Mouse (Mus musculus): ENCODE results near the gene Stat2. TPM values are rescaled to one million over a fixed set of nuclear protein-coding genes. Genes with fewer than 3 reads are reported as not detected.
"Not testable (repeated sequence)": the region's sequence is repeated elsewhere in the genome, so short reads cannot be mapped to it uniquely, and the experiment has no call there.

The Stat2 gene
- polyA plus RNA-seq, 1 experiment from 2014 or later, result 12.0 TPM

- no peaks in the 10 kb centered on the region for H3K27me3 ChIP-seq (replicated peaks; ENCODE audit: control insufficient read depth, insufficient read depth, low read length)
- H3K4me2 ChIP-seq (ENCODE audit: low read length), result no peak overlapping the region
- no peak overlapping the region for H3K27ac ChIP-seq (ENCODE audit: low read depth)
- 74% methylated on average over 6 of the region's 6 CpGs for WGBS
- H3K4me1 ChIP-seq (replicated peaks; ENCODE audit: control insufficient read depth, insufficient read depth, low read length), result no peaks in the 10 kb centered on the region
- no peak overlapping the region for H3K9ac ChIP-seq (ENCODE audit: low read length)
- no peaks in the 10 kb centered on the region for H3K36me3 ChIP-seq (ENCODE audit: control insufficient read depth, insufficient read depth, low read length)
- ATAC-seq (replicated peaks; ENCODE audit: low FRiP score, low TSS enrichment, low read depth) (no peak), DNase-seq (ENCODE audit: low spot score) (no peak)
- H3K9me3 ChIP-seq (ENCODE audit: control insufficient read depth, low read length), result no peaks in the 10 kb centered on the region
- H3K4me3 ChIP-seq (ENCODE audit: low read depth, low read length), result no peak overlapping the region
These were observed 6.7 kb upstream of the Stat2 start for GRCm38 (mm10) chr10:128263393-128264310.

GRCm38 (mm10) chr10:128268371-128268770 lies 2.0 kb upstream of the Stat2 start, which contains the start of gene Apof:
Apof (plus strand) TSS chr10:128268671.
- Histone ChIP-seq H3K36me3 (ENCODE audit: control insufficient read depth, insufficient read depth, low read length) (no peaks in the 10 kb centered on the region), H3K9me3 (ENCODE audit: control insufficient read depth, low read length) (no peaks in the 10 kb centered on the region), H3K9ac (ENCODE audit: low read length) (no peak within 1 kb of the TSS), H3K27ac (ENCODE audit: low read depth) (no peak within 1 kb of the TSS), H3K4me2 (ENCODE audit: low read length) (no peak within 1 kb of the TSS), H3K27me3 (replicated peaks; ENCODE audit: control insufficient read depth, insufficient read depth, low read length) (no peaks in the 10 kb centered on the region), H3K4me3 (ENCODE audit: low read depth, low read length) (no peak within 1 kb of the TSS), H3K4me1 (replicated peaks; ENCODE audit: control insufficient read depth, insufficient read depth, low read length) (no peaks in the 10 kb centered on the region; the same call in 1 of the 2 replicates)
- DNase-seq (ENCODE audit: low spot score), result no peak
- no peak for ATAC-seq (replicated peaks; ENCODE audit: low FRiP score, low TSS enrichment, low read depth)
- WGBS, result 75% methylated on average over 6 of the region's 6 CpGs

DNA sequence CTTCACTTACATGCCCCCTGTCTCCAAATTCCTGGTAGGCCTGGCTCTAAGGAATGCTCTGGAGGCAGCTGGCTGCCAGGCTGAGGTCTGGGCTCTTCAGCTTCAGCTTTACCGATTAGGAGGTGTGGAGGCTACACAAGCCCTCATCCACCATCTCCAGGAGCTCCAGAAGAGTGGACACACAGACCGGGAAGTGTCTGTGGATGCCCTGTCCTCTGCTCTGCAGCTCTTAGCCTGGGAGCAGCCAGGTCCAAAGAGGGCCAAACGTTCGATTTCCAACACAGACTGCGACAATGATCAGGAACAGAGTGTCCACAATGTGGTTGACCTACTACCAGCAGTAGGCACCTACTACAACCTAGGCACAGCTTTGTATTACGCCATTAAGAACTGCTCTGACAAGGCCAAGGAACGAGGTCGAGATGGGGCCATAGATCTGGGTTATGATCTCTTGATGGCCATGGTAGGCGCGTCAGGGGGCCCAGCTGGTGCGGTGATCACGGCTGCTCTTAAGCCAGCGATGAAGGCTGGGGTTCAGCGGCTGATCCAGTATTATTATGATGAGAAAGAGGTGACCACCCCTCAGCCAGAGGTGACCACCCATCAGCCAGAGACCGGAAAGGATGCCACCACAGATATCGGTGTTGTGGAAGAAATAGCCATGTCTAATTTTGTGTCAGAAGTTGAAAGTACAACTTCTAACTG lies 1.0 kb upstream of the Stat2 start:
- no peaks in the 10 kb centered on the region for H3K36me3 ChIP-seq (ENCODE audit: control insufficient read depth, insufficient read depth, low read length)
- H3K9me3 ChIP-seq (ENCODE audit: control insufficient read depth, low read length), result no peaks in the 10 kb centered on the region
- no peak overlapping the region for H3K27ac ChIP-seq (ENCODE audit: low read depth)
- no peaks in the 10 kb centered on the region for H3K27me3 ChIP-seq (replicated peaks; ENCODE audit: control insufficient read depth, insufficient read depth, low read length)
- H3K4me2 ChIP-seq (ENCODE audit: low read length), result peak overlapping the region; percentile 79
- H3K4me1 ChIP-seq (replicated peaks; ENCODE audit: control insufficient read depth, insufficient read depth, low read length), result no peaks in the 10 kb centered on the region; the same call in 1 of the 2 replicates
- H3K4me3 ChIP-seq (ENCODE audit: low read depth, low read length), result peak overlapping the region; percentile 78
- no peak for DNase-seq (ENCODE audit: low spot score)
- ATAC-seq (replicated peaks; ENCODE audit: low FRiP score, low TSS enrichment, low read depth), result no peak
- 91% methylated on average over 16 of the region's 16 CpGs for WGBS
- H3K9ac ChIP-seq (ENCODE audit: low read length), result no peak overlapping the region

- 45% methylated on average over 7 of the region's 7 CpGs for WGBS
- Histone ChIP-seq H3K36me3 (ENCODE audit: control insufficient read depth, insufficient read depth, low read length) (no peaks in the 10 kb centered on the region), H3K4me3 (ENCODE audit: low read depth, low read length) (peak overlapping the region; percentile 78), H3K4me2 (ENCODE audit: low read length) (peak overlapping the region; percentile 79), H3K27ac (ENCODE audit: low read depth) (peak overlapping the region; percentile 74), H3K9me3 (ENCODE audit: control insufficient read depth, low read length) (no peaks in the 10 kb centered on the region), H3K4me1 (replicated peaks; ENCODE audit: control insufficient read depth, insufficient read depth, low read length) (no peaks in the 10 kb centered on the region; the same call in 1 of the 2 replicates), H3K9ac (ENCODE audit: low read length) (peak overlapping the region; percentile 64), H3K27me3 (replicated peaks; ENCODE audit: control insufficient read depth, insufficient read depth, low read length) (no peaks in the 10 kb centered on the region)
- ATAC-seq (replicated peaks; ENCODE audit: low FRiP score, low TSS enrichment, low read depth), result no peak
- DNase-seq (ENCODE audit: low spot score), result no peak
These were observed 507 bp downstream of the Stat2 start for GRCm38 (mm10) chr10:128270866-128271265.

- Histone ChIP-seq H3K4me3 (ENCODE audit: low read depth, low read length) (no peak overlapping the region), H3K9ac (ENCODE audit: low read length) (no peak overlapping the region), H3K27ac (ENCODE audit: low read depth) (no peak overlapping the region), H3K9me3 (ENCODE audit: control insufficient read depth, low read length) (no peaks in the 10 kb centered on the region), H3K36me3 (ENCODE audit: control insufficient read depth, insufficient read depth, low read length) (peaks cover 3% of the 10 kb centered on the region; the same call in 1 of the 2 replicates), H3K4me2 (ENCODE audit: low read length) (no peak overlapping the region), H3K4me1 (replicated peaks; ENCODE audit: control insufficient read depth, insufficient read depth, low read length) (no peaks in the 10 kb centered on the region; the same call in 1 of the 2 replicates), H3K27me3 (replicated peaks; ENCODE audit: control insufficient read depth, insufficient read depth, low read length) (no peaks in the 10 kb centered on the region)
- DNase-seq (ENCODE audit: low spot score), result no peak
- 60% methylated on average over 2 of the region's 2 CpGs for WGBS
- ATAC-seq (replicated peaks; ENCODE audit: low FRiP score, low TSS enrichment, low read depth), result no peak
These were observed 1.5 kb downstream of the Stat2 start for GRCm38 (mm10) chr10:128271883-128272282.

- H3K27me3 ChIP-seq (replicated peaks; ENCODE audit: control insufficient read depth, insufficient read depth, low read length); H3K36me3 ChIP-seq (ENCODE audit: control insufficient read depth, insufficient read depth, low read length); H3K4me1 ChIP-seq (replicated peaks; ENCODE audit: control insufficient read depth, insufficient read depth, low read length); ATAC-seq (replicated peaks; ENCODE audit: low FRiP score, low TSS enrichment, low read depth); H3K27ac ChIP-seq (ENCODE audit: low read depth); DNase-seq (ENCODE audit: low spot score); H3K9me3 ChIP-seq (ENCODE audit: control insufficient read depth, low read length); H3K4me2 ChIP-seq (ENCODE audit: low read length); H3K4me3 ChIP-seq (ENCODE audit: low read depth, low read length); H3K9ac ChIP-seq (ENCODE audit: low read length): not testable (repeated sequence)
- WGBS, result 90% methylated on average over 4 of the region's 7 CpGs
These were observed 2.6 kb downstream of the Stat2 start for GRCm38 (mm10) chr10:128272819-128273439.

- not testable (repeated sequence) for ATAC-seq (replicated peaks; ENCODE audit: low FRiP score, low TSS enrichment, low read depth); H3K27ac ChIP-seq (ENCODE audit: low read depth); H3K4me2 ChIP-seq (ENCODE audit: low read length); H3K9ac ChIP-seq (ENCODE audit: low read length); H3K4me1 ChIP-seq (replicated peaks; ENCODE audit: control insufficient read depth, insufficient read depth, low read length); H3K27me3 ChIP-seq (replicated peaks; ENCODE audit: control insufficient read depth, insufficient read depth, low read length); H3K4me3 ChIP-seq (ENCODE audit: low read depth, low read length); H3K9me3 ChIP-seq (ENCODE audit: control insufficient read depth, low read length); DNase-seq (ENCODE audit: low spot score)
- H3K36me3 ChIP-seq (ENCODE audit: control insufficient read depth, insufficient read depth, low read length), result peaks cover 17% of the 10 kb centered on the region
- WGBS, result 100% methylated on average over 1 of the region's 1 CpGs
These were observed 5.0 kb downstream of the Stat2 start for GRCm38 (mm10) chr10:128275374-128275773.

DNA sequence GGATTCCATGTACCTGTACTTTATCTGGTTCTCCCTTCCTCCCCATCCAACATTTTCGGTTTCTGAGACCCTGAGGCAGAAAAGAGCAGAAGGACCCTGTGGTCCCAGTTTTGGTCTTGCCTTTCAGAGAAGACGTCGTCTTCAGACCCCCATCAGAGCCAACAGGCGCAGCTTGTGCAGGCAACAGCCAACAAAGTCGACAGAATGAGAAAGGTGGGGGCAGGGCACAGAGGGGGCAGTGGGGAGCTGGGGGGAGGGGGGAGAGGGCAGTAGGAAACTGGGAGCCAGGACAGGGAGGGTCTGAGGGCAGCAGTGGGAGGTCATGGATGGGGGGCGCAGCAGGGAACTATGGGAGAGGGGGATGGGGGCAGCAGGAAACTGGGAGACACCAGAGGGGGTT lies 7.8 kb downstream of the Stat2 start:
- H3K27ac ChIP-seq (ENCODE audit: low read depth), result no peak overlapping the region
- H3K36me3 ChIP-seq (ENCODE audit: control insufficient read depth, insufficient read depth, low read length), result peaks cover 29% of the 10 kb centered on the region
- H3K4me2 ChIP-seq (ENCODE audit: low read length), result no peak overlapping the region
- no peaks in the 10 kb centered on the region for H3K27me3 ChIP-seq (replicated peaks; ENCODE audit: control insufficient read depth, insufficient read depth, low read length)
- no peak overlapping the region for H3K9ac ChIP-seq (ENCODE audit: low read length)
- no peak for ATAC-seq (replicated peaks; ENCODE audit: low FRiP score, low TSS enrichment, low read depth)
- WGBS, result 65% methylated on average over 6 of the region's 6 CpGs
- no peak overlapping the region for H3K4me3 ChIP-seq (ENCODE audit: low read depth, low read length)
- DNase-seq (ENCODE audit: low spot score), result no peak
- H3K4me1 ChIP-seq (replicated peaks; ENCODE audit: control insufficient read depth, insufficient read depth, low read length), result no peaks in the 10 kb centered on the region
- no peaks in the 10 kb centered on the region for H3K9me3 ChIP-seq (ENCODE audit: control insufficient read depth, low read length)
